Mouse (Mus musculus) liver, embryonic 18 days (tissue): ENCODE data around the gene Mapk12. TPM values are rescaled to one million over a fixed set of nuclear protein-coding genes. Genes with fewer than 3 reads are reported as not detected.

Experiments
- polyA plus RNA-seq: library from polyadenylated mRNA; depleted of rRNA; stranded (reverse); fragments of >200 nt; gene quantifications from 2 replicates; pipeline ENCODE4 v1.2.3, GENCODE M21; 2012; rRNA removed

The Mapk12 gene
- 3.5 and 4.5 TPM in 2 replicates for polyA plus RNA-seq

GRCm38 (mm10) chr15:89140659-89141252 lies at the start of gene Mapk12:
Gene Mapk12 (minus strand): TSS chr15:89140703.

DNA sequence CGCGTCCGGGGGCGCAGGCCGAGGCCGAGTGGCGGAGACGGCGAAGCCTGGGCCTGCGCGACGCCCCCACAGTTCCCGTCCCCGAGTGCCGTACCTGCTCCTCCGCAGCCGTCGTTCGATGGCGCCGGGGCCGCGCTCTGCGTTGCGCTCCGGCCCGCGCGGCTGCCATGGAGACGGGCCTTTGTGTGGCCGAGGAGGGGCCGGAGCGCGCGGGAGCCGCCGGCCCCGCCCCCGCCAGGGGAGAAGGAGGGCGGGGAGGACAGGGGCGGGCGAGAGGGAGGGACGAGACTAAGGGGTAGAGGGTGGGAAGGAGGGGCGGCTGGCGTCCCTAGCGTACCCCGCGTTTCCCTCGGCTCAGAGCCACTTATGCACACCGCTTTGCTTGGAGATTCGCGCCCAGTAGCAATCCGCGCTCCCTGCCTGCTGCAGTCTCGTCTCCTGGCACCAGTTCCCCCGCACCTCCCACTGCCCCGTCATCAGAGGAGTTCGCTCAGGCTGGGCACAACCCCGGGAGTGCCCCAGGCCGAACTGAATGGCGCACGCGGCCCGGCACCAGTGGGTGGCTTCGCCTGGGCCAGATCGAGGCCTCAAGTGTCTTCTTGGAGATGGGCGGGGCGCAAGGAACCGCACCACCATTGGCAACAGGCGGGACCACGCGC lies 40.2 kb upstream of the Mapk12 start, which contains the start of gene Plxnb2:
Gene Plxnb2 (minus strand): TSS at position 218 of the 659 bp plus-strand sequence.

GRCm38 (mm10) chr15:89149271-89150040 lies 9.0 kb upstream of the Mapk12 start, which contains the start of gene Mapk11:
Gene Mapk11 (minus strand): TSS chr15:89149628.

DNA sequence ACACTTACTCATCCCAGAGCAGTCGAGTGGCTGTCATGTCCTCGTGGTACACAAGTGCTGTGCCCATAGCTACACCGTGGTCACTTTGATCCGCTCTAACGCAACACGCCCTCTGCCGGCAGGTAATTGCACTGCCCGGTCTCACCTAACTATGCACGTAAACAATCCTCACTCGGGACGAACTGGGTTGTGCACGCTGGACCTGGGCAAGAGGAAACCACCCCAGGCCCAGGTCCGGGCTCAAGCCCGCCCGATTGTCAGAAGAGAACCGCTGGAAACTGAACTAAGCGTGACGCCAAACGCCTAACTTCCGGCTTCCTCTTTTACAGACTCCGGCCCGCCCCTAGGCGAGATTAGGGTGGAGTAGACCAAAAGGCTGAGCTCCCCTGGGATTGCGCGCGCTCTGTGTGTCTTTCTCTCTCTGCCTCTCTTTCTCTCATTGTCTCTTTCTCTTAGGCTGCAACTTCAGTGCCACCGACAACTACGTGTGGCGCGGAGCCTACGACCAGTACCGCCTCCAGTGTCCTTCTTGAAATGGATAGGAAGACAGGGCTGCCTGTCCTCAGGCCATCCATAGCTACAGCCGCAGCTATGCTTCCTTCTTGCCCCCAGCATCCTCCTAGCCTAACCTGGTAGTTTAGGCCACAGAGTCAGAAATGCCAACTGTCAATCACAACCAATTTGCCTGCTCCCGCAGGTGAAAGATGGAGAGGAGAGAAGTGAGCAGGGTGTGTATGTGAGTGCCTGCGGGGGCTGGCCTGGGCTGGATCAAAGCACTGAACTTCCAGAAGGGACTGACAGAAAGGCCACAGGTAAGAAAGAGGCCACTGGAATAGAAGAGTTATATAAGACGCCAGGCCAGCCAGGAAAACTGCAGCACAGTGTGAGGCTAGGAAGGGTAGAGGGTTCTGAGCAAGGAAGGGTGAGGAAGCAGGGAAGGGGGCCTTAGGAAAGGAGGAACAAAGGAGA lies 11.8 kb downstream of the Mapk12 start, which contains the start of gene Hdac10:
Gene Hdac10 (minus strand): TSS at position 319 of the 969 bp plus-strand sequence.

GRCm38 (mm10) chr15:89122649-89123366 lies 17.7 kb downstream of the Mapk12 start, which contains the start of gene Tubgcp6:
Gene Tubgcp6 (minus strand): TSS chr15:89123112.

GRCm38 (mm10) chr15:89088607-89089247 lies 51.8 kb downstream of the Mapk12 start, which contains the start of gene Selenoo:
Gene Selenoo (plus strand): TSS chr15:89089084.

Other genes with a start within 250 kb of the Mapk12 start
- gene Ttll8, start 186.3 kb downstream of the Mapk12 start, polyA plus RNA-seq: 0.04 and 0.09 TPM in 2 replicates
- not detected in 2 replicates for gene Mlc1, start 161.7 kb downstream of the Mapk12 start, polyA plus RNA-seq
- gene Mov10l1, start 157.8 kb downstream of the Mapk12 start, polyA plus RNA-seq: 0.01 TPM in 1 of 2 replicates, not detected in the other
- gene Panx2, start 81.0 kb downstream of the Mapk12 start, polyA plus RNA-seq: not detected in 2 replicates
- 21.5 and 25.2 TPM in 2 replicates for gene Trabd, start 65.6 kb downstream of the Mapk12 start, polyA plus RNA-seq
- 22.4 and 25.8 TPM in 2 replicates for gene Selenoo, start 51.6 kb downstream of the Mapk12 start, polyA plus RNA-seq
- 6.5 and 8.5 TPM in 2 replicates for gene Tubgcp6, start 17.6 kb downstream of the Mapk12 start, polyA plus RNA-seq
- gene Hdac10, start 12.0 kb downstream of the Mapk12 start, polyA plus RNA-seq: 9.1 and 9.7 TPM in 2 replicates
- gene Mapk11, start 8.9 kb upstream of the Mapk12 start, polyA plus RNA-seq: 1.3 TPM in 2 replicates
- gene Plxnb2, start 40.1 kb upstream of the Mapk12 start, polyA plus RNA-seq: 37.7 and 44.3 TPM in 2 replicates
- gene Dennd6b, start 55.8 kb upstream of the Mapk12 start, polyA plus RNA-seq: 5.4 and 6.4 TPM in 2 replicates
- gene Ppp6r2, start 70.8 kb upstream of the Mapk12 start, polyA plus RNA-seq: 13.5 and 14.0 TPM in 2 replicates
- 26.2 and 28.5 TPM in 2 replicates for gene Sbf1, start 174.6 kb upstream of the Mapk12 start, polyA plus RNA-seq
- 10.3 and 11.8 TPM in 2 replicates for gene Adm2, start 182.0 kb upstream of the Mapk12 start, polyA plus RNA-seq
- 12.7 and 15.7 TPM in 2 replicates for gene Miox, start 193.7 kb upstream of the Mapk12 start, polyA plus RNA-seq
- gene Lmf2, start 215.0 kb upstream of the Mapk12 start, polyA plus RNA-seq: 9.9 and 11.9 TPM in 2 replicates
- 51.8 and 56.2 TPM in 2 replicates for gene Ncaph2, start 215.0 kb upstream of the Mapk12 start, polyA plus RNA-seq
- gene Sco2, start 233.1 kb upstream of the Mapk12 start, polyA plus RNA-seq: 21.4 and 21.6 TPM in 2 replicates
- gene Tymp, start 236.3 kb upstream of the Mapk12 start, polyA plus RNA-seq: 1.3 and 1.6 TPM in 2 replicates
- 0.96 and 1.2 TPM in 2 replicates for gene Odf3b, start 238.6 kb upstream of the Mapk12 start, polyA plus RNA-seq
- gene Klhdc7b, start 244.2 kb upstream of the Mapk12 start, polyA plus RNA-seq: not detected in 2 replicates